Mouse (Mus musculus) midbrain, embryonic 16.5 days (tissue): ENCODE data around the gene Hgf. TPM values are rescaled to one million over a fixed set of nuclear protein-coding genes. Genes with fewer than 3 reads are reported as not detected.

Experiments used
- polyA plus RNA-seq: library from polyadenylated mRNA; unstranded; fragments of >200 nt; fragmentation: Nextera tagmentation; extraction: Ambion mirVana; gene quantifications from 2 replicates; pipeline ENCODE4 v1.2.1, GENCODE M21; 2015

The Hgf gene
- polyA plus RNA-seq, 1 experiment from 2014 or later, result 0.98 TPM

Other genes with a start within 250 kb of the Hgf start
- gene Gm28710, start 238.3 kb downstream of the Hgf start, polyA plus RNA-seq, result not detected in 2 replicates